Mouse (Mus musculus): Measurements from ENCODE around the gene Podn. TPM values are rescaled to one million over a fixed set of nuclear protein-coding genes. Genes with fewer than 3 reads are reported as not detected.

Gene Podn
- polyA plus RNA-seq, 1 experiment from 2014 or later: 0.68 TPM

GRCm38 (mm10) chr4:108070286-108070685 lies 26.0 kb downstream of the Podn start:
- no peaks in the 10 kb centered on the region for H3K9me3 ChIP-seq (ENCODE audit: control insufficient read depth, low read length)
- H3K27ac ChIP-seq: no peak overlapping the region
- H3K4me1 ChIP-seq (replicated peaks; ENCODE audit: control insufficient read depth, insufficient read depth, low read length): peaks cover 14% of the 10 kb centered on the region
- WGBS: 77% methylated on average over 4 of the region's 4 CpGs
- peak overlapping the region; percentile 45 for H3K4me3 ChIP-seq (replicated peaks; ENCODE audit: low read length)
- peak overlapping the region; percentile 61 for H3K4me2 ChIP-seq (replicated peaks)
- H3K27me3 ChIP-seq (ENCODE audit: control insufficient read depth, insufficient read depth, low read length): no peaks in the 10 kb centered on the region
- H3K9ac ChIP-seq: peak overlapping the region; percentile 56
- no peak for ATAC-seq (ENCODE audit: low FRiP score)
- H3K36me3 ChIP-seq (replicated peaks; ENCODE audit: control insufficient read depth, insufficient read depth): peaks cover 22% of the 10 kb centered on the region
- DNase-seq (ENCODE audit: low spot score): no peak

- DNase-seq (ENCODE audit: low spot score): no peak
- H3K4me1 ChIP-seq (replicated peaks; ENCODE audit: control insufficient read depth, insufficient read depth, low read length): peaks cover 14% of the 10 kb centered on the region
- H3K9ac ChIP-seq: no peak overlapping the region
- H3K27ac ChIP-seq: no peak overlapping the region
- ATAC-seq (ENCODE audit: low FRiP score): no peak
- H3K27me3 ChIP-seq (ENCODE audit: control insufficient read depth, insufficient read depth, low read length): no peaks in the 10 kb centered on the region
- H3K4me3 ChIP-seq (replicated peaks; ENCODE audit: low read length): no peak overlapping the region
- 93% methylated on average over 2 of the region's 2 CpGs for WGBS
- H3K36me3 ChIP-seq (replicated peaks; ENCODE audit: control insufficient read depth, insufficient read depth): peaks cover 31% of the 10 kb centered on the region
- no peak overlapping the region for H3K4me2 ChIP-seq (replicated peaks)
- H3K9me3 ChIP-seq (ENCODE audit: control insufficient read depth, low read length): no peaks in the 10 kb centered on the region
These were observed 28.2 kb downstream of the Podn start for GRCm38 (mm10) chr4:108068081-108068480.

GRCm38 (mm10) chr4:108067261-108067660 lies 29.0 kb downstream of the Podn start:
- ATAC-seq (ENCODE audit: low FRiP score) (no peak), DNase-seq (ENCODE audit: low spot score) (no peak)
- Histone ChIP-seq H3K27ac (no peak overlapping the region), H3K27me3 (ENCODE audit: control insufficient read depth, insufficient read depth, low read length) (no peaks in the 10 kb centered on the region), H3K9ac (no peak overlapping the region), H3K4me1 (replicated peaks; ENCODE audit: control insufficient read depth, insufficient read depth, low read length) (peaks cover 14% of the 10 kb centered on the region), H3K4me2 (replicated peaks) (no peak overlapping the region), H3K4me3 (replicated peaks; ENCODE audit: low read length) (no peak overlapping the region), H3K9me3 (ENCODE audit: control insufficient read depth, low read length) (no peaks in the 10 kb centered on the region), H3K36me3 (replicated peaks; ENCODE audit: control insufficient read depth, insufficient read depth) (peaks cover 40% of the 10 kb centered on the region)
- WGBS: 95% methylated on average over 7 of the region's 7 CpGs

- H3K4me2 ChIP-seq (replicated peaks): no peak overlapping the region
- peaks cover 14% of the 10 kb centered on the region for H3K4me1 ChIP-seq (replicated peaks; ENCODE audit: control insufficient read depth, insufficient read depth, low read length)
- 89% methylated on average over 4 of the region's 4 CpGs for WGBS
- peaks cover 44% of the 10 kb centered on the region for H3K36me3 ChIP-seq (replicated peaks; ENCODE audit: control insufficient read depth, insufficient read depth)
- no peaks in the 10 kb centered on the region for H3K9me3 ChIP-seq (ENCODE audit: control insufficient read depth, low read length)
- no peak overlapping the region for H3K9ac ChIP-seq
- DNase-seq (ENCODE audit: low spot score) (no peak), ATAC-seq (ENCODE audit: low FRiP score) (no peak)
- H3K4me3 ChIP-seq (replicated peaks; ENCODE audit: low read length): no peak overlapping the region
- no peak overlapping the region for H3K27ac ChIP-seq
- no peaks in the 10 kb centered on the region for H3K27me3 ChIP-seq (ENCODE audit: control insufficient read depth, insufficient read depth, low read length)
These were observed 29.7 kb downstream of the Podn start for GRCm38 (mm10) chr4:108066569-108066968.

GRCm38 (mm10) chr4:108065176-108065844 lies 30.9 kb downstream of the Podn start:
- Histone ChIP-seq H3K36me3 (replicated peaks; ENCODE audit: control insufficient read depth, insufficient read depth) (peaks cover 46% of the 10 kb centered on the region), H3K9ac (no peak overlapping the region), H3K9me3 (ENCODE audit: control insufficient read depth, low read length) (no peaks in the 10 kb centered on the region), H3K4me3 (replicated peaks; ENCODE audit: low read length) (no peak overlapping the region), H3K4me2 (replicated peaks) (no peak overlapping the region), H3K27ac (no peak overlapping the region), H3K4me1 (replicated peaks; ENCODE audit: control insufficient read depth, insufficient read depth, low read length) (peaks cover 9% of the 10 kb centered on the region), H3K27me3 (ENCODE audit: control insufficient read depth, insufficient read depth, low read length) (no peaks in the 10 kb centered on the region)
- DNase-seq (ENCODE audit: low spot score) (no peak), ATAC-seq (ENCODE audit: low FRiP score) (no peak)
- WGBS: 87% methylated on average over 2 of the region's 2 CpGs

GRCm38 (mm10) chr4:108063616-108064015 lies 32.6 kb downstream of the Podn start:
- 90% methylated on average over 6 of the region's 6 CpGs for WGBS
- Histone ChIP-seq H3K27ac (no peak overlapping the region), H3K4me1 (replicated peaks; ENCODE audit: control insufficient read depth, insufficient read depth, low read length) (no peaks in the 10 kb centered on the region), H3K4me2 (replicated peaks) (no peak overlapping the region), H3K9ac (no peak overlapping the region), H3K27me3 (ENCODE audit: control insufficient read depth, insufficient read depth, low read length) (no peaks in the 10 kb centered on the region), H3K4me3 (replicated peaks; ENCODE audit: low read length) (no peak overlapping the region), H3K36me3 (replicated peaks; ENCODE audit: control insufficient read depth, insufficient read depth) (peaks cover 56% of the 10 kb centered on the region), H3K9me3 (ENCODE audit: control insufficient read depth, low read length) (no peaks in the 10 kb centered on the region)
- ATAC-seq (ENCODE audit: low FRiP score): no peak
- DNase-seq (ENCODE audit: low spot score): no peak

GRCm38 (mm10) chr4:108062524-108062923 lies 33.7 kb downstream of the Podn start:
- no peak for DNase-seq (ENCODE audit: low spot score)
- 94% methylated on average over 5 of the region's 5 CpGs for WGBS

GRCm38 (mm10) chr4:108060774-108061173 lies 35.5 kb downstream of the Podn start:
- H3K9me3 ChIP-seq (ENCODE audit: control insufficient read depth, low read length): no peaks in the 10 kb centered on the region
- H3K36me3 ChIP-seq (replicated peaks; ENCODE audit: control insufficient read depth, insufficient read depth): peaks cover 54% of the 10 kb centered on the region
- no peak overlapping the region for H3K4me2 ChIP-seq (replicated peaks)
- H3K27ac ChIP-seq: no peak overlapping the region
- H3K4me3 ChIP-seq (replicated peaks; ENCODE audit: low read length): no peak overlapping the region
- H3K9ac ChIP-seq: no peak overlapping the region
- ATAC-seq (ENCODE audit: low FRiP score) (no peak), DNase-seq (ENCODE audit: low spot score) (no peak)
- WGBS: 68% methylated on average over 4 of the region's 4 CpGs
- no peaks in the 10 kb centered on the region for H3K27me3 ChIP-seq (ENCODE audit: control insufficient read depth, insufficient read depth, low read length)
- H3K4me1 ChIP-seq (replicated peaks; ENCODE audit: control insufficient read depth, insufficient read depth, low read length): no peaks in the 10 kb centered on the region

More at GRCm38 (mm10) chr4:108062524-108062923, 33.7 kb downstream of the Podn start:
- no peak overlapping the region for H3K4me3 ChIP-seq (replicated peaks; ENCODE audit: low read length)
- H3K36me3 ChIP-seq (replicated peaks; ENCODE audit: control insufficient read depth, insufficient read depth): peaks cover 55% of the 10 kb centered on the region
- no peak overlapping the region for H3K27ac ChIP-seq
- ATAC-seq (ENCODE audit: low FRiP score): no peak
- H3K9me3 ChIP-seq (ENCODE audit: control insufficient read depth, low read length): no peaks in the 10 kb centered on the region
- H3K27me3 ChIP-seq (ENCODE audit: control insufficient read depth, insufficient read depth, low read length): no peaks in the 10 kb centered on the region
- H3K4me2 ChIP-seq (replicated peaks): no peak overlapping the region
- no peak overlapping the region for H3K9ac ChIP-seq
- H3K4me1 ChIP-seq (replicated peaks; ENCODE audit: control insufficient read depth, insufficient read depth, low read length): no peaks in the 10 kb centered on the region

- no peak overlapping the region for H3K4me2 ChIP-seq (replicated peaks)
- H3K27ac ChIP-seq: no peak overlapping the region
- no peak for ATAC-seq (ENCODE audit: low FRiP score)
These were observed 36.5 kb downstream of the Podn start for GRCm38 (mm10) chr4:108059601-108060379.

More at GRCm38 (mm10) chr4:108059601-108060379, 36.5 kb downstream of the Podn start:
- no peak for DNase-seq (ENCODE audit: low spot score)
- Histone ChIP-seq H3K4me3 (replicated peaks; ENCODE audit: low read length) (no peak overlapping the region), H3K9me3 (ENCODE audit: control insufficient read depth, low read length) (no peaks in the 10 kb centered on the region), H3K4me1 (replicated peaks; ENCODE audit: control insufficient read depth, insufficient read depth, low read length) (no peaks in the 10 kb centered on the region), H3K9ac (no peak overlapping the region), H3K27me3 (ENCODE audit: control insufficient read depth, insufficient read depth, low read length) (no peaks in the 10 kb centered on the region), H3K36me3 (replicated peaks; ENCODE audit: control insufficient read depth, insufficient read depth) (peaks cover 55% of the 10 kb centered on the region)
- WGBS: 43% methylated on average over 19 of the region's 19 CpGs
